Mouse (Mus musculus) gonadal fat pad, adult 2 months (tissue): ENCODE data around the gene N4bp1. TPM values are rescaled to one million over a fixed set of nuclear protein-coding genes. Genes with fewer than 3 reads are reported as not detected.

Experiments used
- DNase-seq: peaks from one replicate; pipeline ENCODE4 v3.0.0-alpha.2; 2012; ENCODE audit warnings: low read depth
- polyA plus RNA-seq: library from polyadenylated mRNA; depleted of rRNA; stranded (reverse); fragments of >200 nt; gene quantifications from 2 replicates; pipeline ENCODE4 v1.2.3, GENCODE M21; 2012

Gene N4bp1
- polyA plus RNA-seq, 1 experiment, result 8.7 TPM

GRCm38 (mm10) chr8:86825674-86826448 is 59.2 kb downstream of the N4bp1 start:
- no peak for DNase-seq

GRCm38 (mm10) chr8:86824735-86825134 is 60.3 kb downstream of the N4bp1 start:
- DNase-seq, result no peak

GRCm38 (mm10) chr8:86820756-86821201 is 64.3 kb downstream of the N4bp1 start:
- DNase-seq, result no peak

- no peak for DNase-seq
Measured at GRCm38 (mm10) chr8:86820186-86820755, 64.8 kb downstream of the N4bp1 start.

- DNase-seq, result no peak
Measured at GRCm38 (mm10) chr8:86819426-86819825, 65.6 kb downstream of the N4bp1 start.

GRCm38 (mm10) chr8:86808990-86809960 is 75.8 kb downstream of the N4bp1 start:
- no peak for DNase-seq

- no peak for DNase-seq
Measured at GRCm38 (mm10) chr8:86808239-86808638, 76.8 kb downstream of the N4bp1 start.

- no peak for DNase-seq
Measured at GRCm38 (mm10) chr8:86801988-86802387, 83.1 kb downstream of the N4bp1 start.

GRCm38 (mm10) chr8:86800966-86801365 is 84.1 kb downstream of the N4bp1 start:
- DNase-seq, result no peak

GRCm38 (mm10) chr8:86798141-86798540 is 86.9 kb downstream of the N4bp1 start:
- no peak for DNase-seq

GRCm38 (mm10) chr8:86797705-86798104 is 87.4 kb downstream of the N4bp1 start:
- no peak for DNase-seq

GRCm38 (mm10) chr8:86794716-86795115 is 90.3 kb downstream of the N4bp1 start:
- no peak for DNase-seq

- DNase-seq, result no peak
Measured at GRCm38 (mm10) chr8:86791542-86791941, 93.5 kb downstream of the N4bp1 start.

- DNase-seq, result no peak
Measured at GRCm38 (mm10) chr8:86789576-86789975, 95.5 kb downstream of the N4bp1 start.

- no peak for DNase-seq
Measured at GRCm38 (mm10) chr8:86787891-86788420, 97.1 kb downstream of the N4bp1 start.

GRCm38 (mm10) chr8:86786498-86786897 is 98.6 kb downstream of the N4bp1 start:
- DNase-seq, result no peak

- DNase-seq, result no peak
Measured at GRCm38 (mm10) chr8:86781094-86781493, 104.0 kb downstream of the N4bp1 start.

- no peak for DNase-seq
Measured at GRCm38 (mm10) chr8:86779207-86779606, 105.9 kb downstream of the N4bp1 start.

- DNase-seq, result peak; percentile 98
Measured at GRCm38 (mm10) chr8:86769945-86770715, 114.9 kb downstream of the N4bp1 start.

GRCm38 (mm10) chr8:86768499-86768898 is 116.6 kb downstream of the N4bp1 start:
- DNase-seq, result peak; percentile 99

- DNase-seq, result peak; percentile 92
Measured at GRCm38 (mm10) chr8:86766548-86767211, 118.4 kb downstream of the N4bp1 start.
